Mouse (Mus musculus) liver, embryonic 14 days (tissue): ENCODE results near the gene Ubqln1. TPM values are rescaled to one million over a fixed set of nuclear protein-coding genes. Genes with fewer than 3 reads are reported as not detected.

Source experiments
- polyA plus RNA-seq: library from polyadenylated mRNA; depleted of rRNA; stranded (reverse); fragments of >200 nt; gene quantifications from 2 replicates; pipeline ENCODE4 v1.2.3, GENCODE M21; 2012; rRNA removed

Gene Ubqln1
- polyA plus RNA-seq = 25.5 and 30.7 TPM in 2 replicates

GRCm38 (mm10) chr13:58215592-58216341 lies at the start of gene Ubqln1:
Ubqln1 (minus strand) TSS chr13:58215653.

GRCm38 (mm10) chr13:58157447-58158098 lies 57.9 kb downstream of the Ubqln1 start, which contains the start of gene Idnk:
Idnk (plus strand) TSS chr13:58157649.

GRCm38 (mm10) chr13:58128396-58128767 lies 87.1 kb downstream of the Ubqln1 start, which contains the start of gene Hnrnpa0:
Hnrnpa0 (minus strand) TSS chr13:58128556.

Other genes starting within 250 kb of the Ubqln1 start
- 0.43 TPM in 2 replicates for gene Klhl3, start 102.1 kb downstream of the Ubqln1 start, polyA plus RNA-seq
- 55.1 and 59.7 TPM in 2 replicates for gene Hnrnpa0, start 87.1 kb downstream of the Ubqln1 start, polyA plus RNA-seq
- 5.9 and 7.5 TPM in 2 replicates for gene Idnk, start 58.0 kb downstream of the Ubqln1 start, polyA plus RNA-seq
- 4.9 TPM in 2 replicates for gene Gkap1, start 60.0 kb upstream of the Ubqln1 start, polyA plus RNA-seq
- gene Kif27, start 143.5 kb upstream of the Ubqln1 start, polyA plus RNA-seq = 0.02 and 0.03 TPM in 2 replicates
- gene 2210016F16Rik, start 169.6 kb upstream of the Ubqln1 start, polyA plus RNA-seq = 9.1 and 9.9 TPM in 2 replicates
- gene Rmi1, start 186.6 kb upstream of the Ubqln1 start, polyA plus RNA-seq = 8.7 and 10.6 TPM in 2 replicates
- gene Hnrnpk, start 187.7 kb upstream of the Ubqln1 start, polyA plus RNA-seq = 264 and 314 TPM in 2 replicates